Mouse (Mus musculus) layer of hippocampus, postnatal 25 days (tissue): ENCODE data around the gene Slc16a8. TPM values are rescaled to one million over a fixed set of nuclear protein-coding genes. Genes with fewer than 3 reads are reported as not detected.
A peak's percentile ranks its signal among the peaks of the same experiment; 100 is the strongest.
"Not testable (repeated sequence)": the region's sequence is repeated elsewhere in the genome, so short reads cannot be mapped to it uniquely, and the experiment has no call there.

ENCODE experiments used
- DNase-seq, 2 experiments: peaks; one replicate each; pipeline ENCODE4 v3.0.0; 2022; ENCODE audit warnings: mixed read lengths in 2 of 2, low spot score in 1 of 2; ENCODE audit errors: extremely low spot score in 1 of 2
- total RNA-seq, 2 experiments: library from RNA; stranded (reverse); gene quantifications; 2 replicates each; pipeline ENCODE4 v1.2.3; 2021

The Slc16a8 gene
- total RNA-seq, 2 experiments from 2014 or later = not detected

- no peak for DNase-seq
Measured at GRCm38 (mm10) chr15:79263726-79264125, 9.2 kb upstream of the Slc16a8 start.

- no peak for DNase-seq
Measured at GRCm38 (mm10) chr15:79262786-79263309, 8.3 kb upstream of the Slc16a8 start.

GRCm38 (mm10) chr15:79262375-79262774 is 7.8 kb upstream of the Slc16a8 start:
- DNase-seq = no peak

- DNase-seq = no peak
Measured at GRCm38 (mm10) chr15:79261757-79262156, 7.2 kb upstream of the Slc16a8 start.

GRCm38 (mm10) chr15:79261095-79261725 is 6.6 kb upstream of the Slc16a8 start:
- no peak for DNase-seq

GRCm38 (mm10) chr15:79258521-79258920 is 4.0 kb upstream of the Slc16a8 start:
- no peak for DNase-seq

- DNase-seq = no peak
Measured at GRCm38 (mm10) chr15:79252580-79252979, 2.0 kb downstream of the Slc16a8 start.

- peak in 1 of 2 experiments; percentile 40 for DNase-seq
Measured at GRCm38 (mm10) chr15:79251781-79252491, 2.6 kb downstream of the Slc16a8 start.

GRCm38 (mm10) chr15:79251168-79251567 is 3.4 kb downstream of the Slc16a8 start:
- no peak for DNase-seq

GRCm38 (mm10) chr15:79250236-79250635 is 4.3 kb downstream of the Slc16a8 start:
- DNase-seq = no peak

GRCm38 (mm10) chr15:79245321-79245720 is 9.2 kb downstream of the Slc16a8 start:
- DNase-seq = no peak

GRCm38 (mm10) chr15:79244071-79244893 is 10.3 kb downstream of the Slc16a8 start:
- DNase-seq = no peak

- DNase-seq = peak; percentile 97 to 99
Measured at GRCm38 (mm10) chr15:79243234-79244042, 11.1 kb downstream of the Slc16a8 start.

GRCm38 (mm10) chr15:79242574-79243233 is 11.9 kb downstream of the Slc16a8 start:
- DNase-seq = no peak

- DNase-seq = no peak
Measured at GRCm38 (mm10) chr15:79238036-79238435, 16.5 kb downstream of the Slc16a8 start.

- DNase-seq = no peak
Measured at GRCm38 (mm10) chr15:79235268-79235667, 19.3 kb downstream of the Slc16a8 start.

GRCm38 (mm10) chr15:79229058-79229821 is 25.3 kb downstream of the Slc16a8 start, which contains the start of the genes Pick1 and Gm49486:
Pick1 (plus strand) TSS chr15:79229173.
Gm49486 (plus strand) TSS chr15:79229391.
- DNase-seq = peak; percentile 78 to 88

GRCm38 (mm10) chr15:79225780-79226179 is 28.8 kb downstream of the Slc16a8 start:
- not testable (repeated sequence) for DNase-seq

GRCm38 (mm10) chr15:79224685-79225084 is 29.9 kb downstream of the Slc16a8 start:
- DNase-seq = peak; percentile 78 to 90
